Mouse (Mus musculus) limb, embryonic 15.5 days (tissue): Measurements from ENCODE around the gene Kank2. TPM values are rescaled to one million over a fixed set of nuclear protein-coding genes. Genes with fewer than 3 reads are reported as not detected.

ENCODE experiments used
- ATAC-seq: fragments of 200-750 bp; cut with Nextera tagmentation; 2 replicates; pipeline ENCODE4 v1.8.0; 2017; ENCODE audit warnings: low read depth, moderate TSS enrichment; ENCODE audit not compliant: insufficient number of reproducible peaks, low FRiP score, low TSS enrichment
- H3K27ac ChIP-seq: fragments of 300-500 bp; sonication (generic); 2 replicates; pipeline ENCODE4 v1.5.1; 2015; ENCODE audit warnings: moderate library complexity, mild to moderate bottlenecking, inconsistent platforms
- H3K27me3 ChIP-seq: fragments of 300-500 bp; sonication (generic); 2 replicates; pipeline ENCODE4 v1.6.1; 2015; ENCODE audit warnings: inconsistent platforms
- H3K36me3 ChIP-seq: fragments of 300-500 bp; sonication (generic); 2 replicates; pipeline ENCODE4 v1.6.1; 2015; ENCODE audit warnings: inconsistent platforms
- H3K4me1 ChIP-seq: fragments of 300-500 bp; sonication (generic); 2 replicates; pipeline ENCODE4 v1.6.1; 2015; ENCODE audit warnings: inconsistent platforms
- H3K4me2 ChIP-seq: fragments of 300-500 bp; sonication (generic); 2 replicates; pipeline ENCODE4 v1.6.1; 2015; ENCODE audit warnings: mild to moderate bottlenecking, inconsistent platforms
- H3K4me3 ChIP-seq: fragments of 300-500 bp; sonication (generic); 2 replicates; pipeline ENCODE4 v1.5.1; 2015; ENCODE audit warnings: mild to moderate bottlenecking, inconsistent platforms
- H3K9ac ChIP-seq: fragments of 300-500 bp; sonication (generic); 2 replicates; pipeline ENCODE4 v1.6.1; 2015; ENCODE audit warnings: inconsistent platforms
- H3K9me3 ChIP-seq: fragments of 300-500 bp; sonication (generic); 2 replicates; pipeline ENCODE4 v1.6.1; 2016; ENCODE audit warnings: inconsistent platforms
- WGBS: fragments of 180-500 bp; shearing (Covaris S2); methylation state at CpG from one replicate; pipeline ENCODE4 v1.1.7; 2015; 5-methylcytosine and 5-hydroxymethylcytosine counted together
- polyA plus RNA-seq: library from polyadenylated mRNA; unstranded; fragments of >200 nt; fragmentation: Nextera tagmentation; extraction: Ambion mirVana; gene quantifications from 2 replicates; pipeline ENCODE4 v1.2.1, GENCODE M21; 2015

The Kank2 gene
- polyA plus RNA-seq, 1 experiment from 2014 or later, result 22.7 TPM

DNA sequence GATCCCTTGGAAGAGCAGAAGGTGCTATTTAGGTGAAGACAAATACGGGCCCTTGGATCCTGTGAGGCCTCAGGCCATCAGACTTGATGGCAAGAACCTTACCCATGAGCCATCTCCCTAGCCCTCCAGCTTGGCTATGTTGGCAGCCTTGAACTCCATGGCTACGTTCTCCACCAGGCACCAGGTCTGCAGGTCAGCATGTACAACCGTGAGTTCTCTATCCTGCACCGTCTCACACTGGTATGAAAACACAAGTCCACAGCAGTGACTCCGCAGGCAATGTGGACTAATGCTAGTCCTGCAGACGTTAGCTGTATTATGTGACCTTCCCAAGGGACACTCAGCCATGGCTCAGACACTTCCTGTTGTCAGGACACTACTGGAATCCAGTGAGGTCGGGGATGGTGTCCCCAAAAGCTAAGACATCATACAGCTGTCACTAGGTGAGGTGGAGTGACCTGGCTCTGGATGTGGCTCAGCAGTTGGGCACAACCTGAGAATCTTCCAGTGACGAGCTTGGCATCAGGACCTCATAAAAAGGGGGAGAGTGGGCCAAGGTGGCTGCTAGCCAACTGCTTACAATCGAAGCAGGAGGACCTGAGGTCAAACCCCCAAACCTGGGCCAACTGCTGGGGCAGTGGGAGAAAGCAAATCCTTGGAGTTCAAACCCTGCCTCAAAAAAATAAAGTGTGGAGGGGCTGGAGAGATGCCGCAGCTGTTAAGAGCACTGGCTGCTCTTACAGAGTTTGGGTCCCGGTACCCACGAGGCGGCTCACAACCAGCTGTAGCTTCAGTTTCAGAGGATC lies 43.8 kb downstream of the Kank2 start:
- ATAC-seq, result no peak
- peaks cover 24% of the 10 kb centered on the region for H3K36me3 ChIP-seq
- WGBS, result 68% methylated on average over 13 of the region's 13 CpGs

DNA sequence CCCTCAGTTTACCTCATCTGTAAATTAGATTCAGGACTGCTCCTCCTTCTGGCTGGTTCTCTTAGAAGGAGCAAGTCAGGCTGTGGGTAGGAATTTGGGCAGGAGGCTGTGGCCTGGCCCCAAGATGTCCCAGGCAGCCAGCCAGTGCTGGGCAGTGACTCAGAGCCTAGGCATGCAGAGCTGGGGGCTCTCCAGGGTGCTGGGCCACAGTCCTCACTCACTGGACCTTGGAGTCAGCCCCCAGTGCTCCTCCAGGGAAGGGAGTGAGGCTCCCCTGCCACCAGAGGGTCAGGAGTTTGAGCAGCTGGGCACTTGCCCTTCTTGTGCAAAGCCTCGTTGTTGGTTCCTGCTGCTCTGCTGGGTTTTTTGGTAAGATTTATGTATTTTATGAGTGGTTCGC lies 44.5 kb downstream of the Kank2 start:
- Histone ChIP-seq H3K27ac (peak overlapping the region; percentile 61; the same call in 1 of the 2 replicates), H3K4me3 (no peak overlapping the region), H3K9me3 (no peaks in the 10 kb centered on the region), H3K4me1 (peaks cover 40% of the 10 kb centered on the region), H3K9ac (no peak overlapping the region), H3K36me3 (peaks cover 31% of the 10 kb centered on the region), H3K4me2 (no peak overlapping the region), H3K27me3 (no peaks in the 10 kb centered on the region)
- 53% methylated on average over 2 of the region's 2 CpGs for whole genome bisulfite sequencing
- ATAC-seq, result no peak

More for the DNA sequence above, 43.8 kb downstream of the Kank2 start:
- Histone ChIP-seq H3K9me3 (no peaks in the 10 kb centered on the region), H3K4me2 (no peak overlapping the region), H3K4me1 (peaks cover 47% of the 10 kb centered on the region), H3K27ac (peak overlapping the region; percentile 61), H3K27me3 (no peaks in the 10 kb centered on the region), H3K9ac (no peak overlapping the region), H3K4me3 (no peak overlapping the region)

DNA sequence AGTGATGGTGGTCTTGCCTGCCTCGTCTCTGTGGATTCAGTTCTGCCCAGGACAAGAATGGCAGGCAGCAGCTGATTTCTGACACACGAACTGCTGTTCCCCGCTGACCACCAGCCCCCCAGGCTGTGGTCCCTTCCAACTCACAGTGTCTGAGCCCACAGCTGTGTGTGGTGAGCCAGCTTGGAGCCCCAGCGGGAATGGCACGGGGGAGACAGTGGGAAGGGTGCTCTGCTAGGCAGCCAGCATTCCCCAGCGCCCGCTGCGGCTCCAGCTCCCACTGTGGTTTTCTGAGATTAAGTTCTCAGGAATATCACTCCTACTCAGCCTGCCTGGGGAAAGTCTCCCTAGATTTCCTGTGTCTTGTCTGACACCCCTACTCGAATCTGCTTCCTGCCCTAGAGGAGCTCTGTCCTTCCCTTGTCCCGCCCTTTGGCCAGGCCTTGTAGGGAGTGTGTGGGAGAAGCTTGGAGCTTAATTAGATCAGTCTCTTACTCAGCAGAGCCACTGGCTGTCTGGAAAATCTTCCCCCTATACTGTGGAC lies 46.2 kb downstream of the Kank2 start:
- Histone ChIP-seq H3K9ac (no peak overlapping the region), H3K4me3 (no peak overlapping the region), H3K27me3 (no peaks in the 10 kb centered on the region), H3K27ac (peak overlapping the region; percentile 52), H3K4me1 (peaks cover 36% of the 10 kb centered on the region), H3K36me3 (peaks cover 45% of the 10 kb centered on the region), H3K4me2 (no peak overlapping the region), H3K9me3 (no peaks in the 10 kb centered on the region)
- ATAC-seq, result no peak
- WGBS, result 45% methylated on average over 10 of the region's 10 CpGs

DNA sequence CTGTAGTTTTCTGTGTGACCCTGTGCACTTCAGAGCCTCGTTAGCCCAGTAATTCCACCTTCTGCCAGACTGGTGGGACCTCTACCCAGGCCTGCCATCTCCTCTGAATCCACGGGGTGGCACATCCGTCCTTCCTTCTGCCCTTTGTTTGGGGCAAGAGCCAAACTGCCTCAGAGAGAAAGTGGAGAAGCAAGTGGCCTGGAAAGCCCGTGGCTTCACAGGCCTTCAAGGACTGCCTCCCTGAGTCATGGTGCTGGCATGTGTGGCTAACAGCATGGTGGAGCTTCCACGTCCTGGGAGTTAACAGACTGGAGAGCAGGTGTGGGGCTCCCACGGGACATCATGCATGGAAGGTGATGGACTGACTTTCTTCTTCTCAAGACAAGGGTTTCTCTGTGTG lies 47.2 kb downstream of the Kank2 start:
- ATAC-seq, result no peak
- no peak overlapping the region for H3K4me2 ChIP-seq
- no peak overlapping the region for H3K27ac ChIP-seq
- peaks cover 36% of the 10 kb centered on the region for H3K4me1 ChIP-seq
- H3K27me3 ChIP-seq, result no peaks in the 10 kb centered on the region
- H3K4me3 ChIP-seq, result no peak overlapping the region
- no peaks in the 10 kb centered on the region for H3K9me3 ChIP-seq
- 67% methylated on average over 6 of the region's 6 CpGs for WGBS
- no peak overlapping the region for H3K9ac ChIP-seq
- peaks cover 46% of the 10 kb centered on the region for H3K36me3 ChIP-seq

DNA sequence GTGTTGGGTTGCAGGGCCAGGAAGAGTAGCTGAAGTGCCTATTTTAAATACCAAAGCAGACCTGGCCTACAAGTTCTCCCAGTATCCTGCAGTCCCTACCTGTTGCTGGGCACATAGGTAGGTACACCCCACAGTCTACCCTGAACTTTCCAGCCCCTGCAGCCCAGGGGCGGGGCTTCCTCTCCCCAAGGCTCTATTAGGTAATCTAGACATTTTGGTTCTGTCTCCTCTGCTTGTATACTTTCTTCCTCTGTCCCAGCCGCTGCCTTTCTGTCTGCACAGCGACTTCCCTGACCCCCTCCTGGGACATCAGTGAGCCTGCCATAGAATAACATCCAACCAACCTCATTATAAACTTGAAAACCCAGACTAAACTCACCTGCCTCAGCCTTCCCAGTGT lies 48.2 kb downstream of the Kank2 start:
- peak overlapping the region; percentile 51 for H3K27ac ChIP-seq
- H3K36me3 ChIP-seq, result peaks cover 49% of the 10 kb centered on the region
- 85% methylated on average over 3 of the region's 3 CpGs for WGBS
- no peak overlapping the region for H3K4me3 ChIP-seq
- H3K9ac ChIP-seq, result no peak overlapping the region
- H3K4me2 ChIP-seq, result no peak overlapping the region
- H3K4me1 ChIP-seq, result peaks cover 36% of the 10 kb centered on the region
- H3K9me3 ChIP-seq, result no peaks in the 10 kb centered on the region
- no peak for ATAC-seq
- H3K27me3 ChIP-seq, result no peaks in the 10 kb centered on the region

DNA sequence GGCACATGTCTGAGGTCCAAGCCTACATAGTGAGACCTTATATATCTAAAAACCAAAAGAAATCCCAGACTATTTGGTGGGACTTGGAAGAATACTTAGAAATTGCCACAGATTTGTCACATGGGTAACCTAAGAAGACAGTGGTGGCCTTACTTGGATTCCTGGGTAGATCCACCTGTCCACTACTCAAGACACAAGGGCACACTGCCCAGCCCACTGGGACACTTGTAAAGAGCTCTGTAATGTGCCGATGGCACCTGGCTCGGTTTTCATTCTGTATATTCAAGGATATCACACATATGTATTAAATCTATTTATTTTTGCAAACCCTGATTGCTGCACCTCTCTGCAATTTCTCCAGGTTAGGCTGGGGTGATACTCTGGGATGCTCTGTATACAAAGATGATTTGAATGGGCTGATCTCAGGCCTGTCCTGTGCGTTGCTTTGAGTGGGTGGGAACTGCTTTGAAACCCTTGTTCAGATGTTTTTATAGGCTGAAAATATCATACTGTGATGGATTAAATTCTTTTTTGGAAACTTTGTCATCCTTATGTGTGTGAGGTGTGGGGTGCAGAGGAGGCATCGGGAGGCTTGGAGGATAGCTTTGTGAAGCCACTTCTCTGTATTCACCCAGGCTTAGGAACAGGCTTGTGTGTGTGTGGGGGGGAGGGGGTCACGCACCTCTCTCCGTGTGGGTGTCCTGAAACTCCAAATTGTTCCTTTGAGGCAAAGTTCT lies 49.0 kb downstream of the Kank2 start:
- no peak for ATAC-seq

DNA sequence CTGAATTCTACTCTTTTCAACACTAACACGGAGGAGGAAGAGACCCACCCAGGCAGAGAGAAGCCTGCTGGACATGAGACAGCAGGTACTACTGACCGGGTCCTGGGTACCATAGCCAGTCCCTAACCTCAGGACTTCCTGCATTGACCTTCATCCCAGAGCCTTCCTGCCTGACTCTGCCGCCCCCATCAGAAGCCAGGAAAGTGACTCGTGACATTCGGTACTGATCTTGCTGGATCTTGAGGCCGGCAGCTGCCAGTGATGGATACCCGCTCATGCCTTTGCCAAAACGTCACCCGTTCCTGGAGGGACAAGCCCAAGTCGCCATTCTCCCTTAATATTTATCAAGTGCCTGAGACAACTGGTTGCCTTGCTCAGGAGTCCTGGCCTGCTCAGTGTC lies 50.1 kb downstream of the Kank2 start:
- Histone ChIP-seq H3K27me3 (no peaks in the 10 kb centered on the region), H3K36me3 (peaks cover 67% of the 10 kb centered on the region), H3K27ac (no peak overlapping the region), H3K4me2 (no peak overlapping the region), H3K4me3 (no peak overlapping the region), H3K4me1 (peaks cover 21% of the 10 kb centered on the region), H3K9ac (no peak overlapping the region), H3K9me3 (no peaks in the 10 kb centered on the region)
- ATAC-seq, result no peak
- 84% methylated on average over 10 of the region's 10 CpGs for WGBS

More for the DNA sequence above, 49.0 kb downstream of the Kank2 start:
- no peak overlapping the region for H3K4me3 ChIP-seq
- H3K4me2 ChIP-seq, result no peak overlapping the region
- WGBS, result 83% methylated on average over 6 of the region's 6 CpGs
- no peak overlapping the region for H3K9ac ChIP-seq
- H3K4me1 ChIP-seq, result peaks cover 30% of the 10 kb centered on the region
- H3K9me3 ChIP-seq, result no peaks in the 10 kb centered on the region
- H3K27ac ChIP-seq, result 0 out of 2 replicates have a peak overlapping the region, but pooled peaks have one; percentile 51
- no peaks in the 10 kb centered on the region for H3K27me3 ChIP-seq
- H3K36me3 ChIP-seq, result peaks cover 57% of the 10 kb centered on the region

DNA sequence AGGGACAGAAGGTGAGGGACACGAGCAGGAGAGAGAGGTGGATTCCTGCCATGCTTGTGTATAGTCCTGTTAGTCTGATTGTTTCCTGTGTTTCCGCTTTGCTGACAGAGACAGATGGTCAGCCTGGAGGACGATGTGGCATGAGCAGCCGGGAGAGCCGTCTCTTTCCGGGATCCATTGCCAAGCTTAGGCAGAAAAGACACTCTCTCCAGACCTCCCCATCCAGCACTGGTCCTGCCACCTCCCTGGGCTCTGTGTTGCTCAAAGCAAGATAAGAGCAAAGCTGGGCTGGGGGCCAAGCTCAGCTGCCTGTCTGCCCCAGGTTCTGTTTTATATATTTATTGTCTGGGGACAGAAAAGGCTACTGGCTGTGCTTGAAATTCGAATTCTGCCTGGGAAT lies 50.5 kb downstream of the Kank2 start:
- no peak overlapping the region for H3K27ac ChIP-seq
- ATAC-seq, result no peak

DNA sequence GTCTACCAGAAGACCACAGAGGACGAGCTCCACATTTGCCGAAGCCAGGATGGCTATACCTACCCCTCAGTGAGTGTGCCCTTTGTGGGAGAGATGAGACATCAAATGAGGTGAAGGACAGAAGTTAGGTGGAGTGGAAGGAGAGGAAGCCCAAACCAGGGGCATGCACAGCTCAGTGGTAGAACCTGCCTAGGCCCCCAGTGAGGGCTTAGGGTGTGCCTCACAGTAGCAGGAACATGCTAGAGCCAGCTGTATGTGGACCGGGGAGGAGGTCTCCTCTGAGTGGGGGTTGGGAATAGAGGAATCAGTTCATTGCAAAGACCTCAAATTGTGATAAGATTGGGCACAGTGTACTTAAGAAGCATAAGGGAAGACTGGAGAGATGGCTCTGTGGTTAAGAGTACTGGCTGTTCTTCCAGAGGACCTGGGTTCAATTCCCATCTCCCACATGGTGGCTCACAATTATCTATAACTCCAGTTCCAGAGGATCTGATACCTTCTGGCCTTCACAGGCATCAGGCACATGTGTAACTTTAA lies 51.2 kb downstream of the Kank2 start:
- Histone ChIP-seq H3K27me3 (no peaks in the 10 kb centered on the region), H3K4me3 (no peak overlapping the region), H3K9ac (no peak overlapping the region), H3K36me3 (peaks cover 74% of the 10 kb centered on the region), H3K9me3 (no peaks in the 10 kb centered on the region), H3K4me2 (no peak overlapping the region), H3K27ac (no peak overlapping the region), H3K4me1 (peaks cover 14% of the 10 kb centered on the region)
- ATAC-seq, result no peak
- 80% methylated on average over 3 of the region's 3 CpGs for WGBS

More for the DNA sequence above, 50.5 kb downstream of the Kank2 start:
- H3K4me2 ChIP-seq, result no peak overlapping the region
- H3K4me3 ChIP-seq, result no peak overlapping the region
- H3K36me3 ChIP-seq, result peaks cover 67% of the 10 kb centered on the region
- 60% methylated on average over 7 of the region's 7 CpGs for WGBS
- peaks cover 20% of the 10 kb centered on the region for H3K4me1 ChIP-seq
- no peak overlapping the region for H3K9ac ChIP-seq
- no peaks in the 10 kb centered on the region for H3K9me3 ChIP-seq
- no peaks in the 10 kb centered on the region for H3K27me3 ChIP-seq

DNA sequence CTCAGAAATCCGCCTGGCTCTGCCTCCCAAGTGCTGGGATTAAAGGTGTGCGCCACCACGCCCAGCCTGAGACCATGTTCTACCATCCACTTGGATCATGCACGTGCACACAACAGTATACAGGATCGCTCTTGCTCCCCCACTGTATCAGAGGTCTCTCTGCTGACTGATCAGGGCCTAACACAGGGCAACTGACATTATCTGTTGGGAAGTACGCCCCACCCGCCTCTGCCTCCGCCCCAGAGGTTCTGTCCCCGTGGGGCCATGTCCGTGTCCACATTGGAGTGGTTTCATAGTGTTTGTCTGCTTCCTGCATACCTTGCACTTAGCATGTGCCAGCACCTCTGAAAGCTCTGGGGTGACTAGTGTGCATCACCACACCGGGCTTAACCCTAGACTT lies 57.0 kb downstream of the Kank2 start:
- H3K4me2 ChIP-seq, result no peak overlapping the region
- H3K9me3 ChIP-seq, result no peaks in the 10 kb centered on the region
- no peak overlapping the region for H3K4me3 ChIP-seq
- 96% methylated on average over 11 of the region's 11 CpGs for WGBS
- H3K36me3 ChIP-seq, result peaks cover 92% of the 10 kb centered on the region
- no peaks in the 10 kb centered on the region for H3K4me1 ChIP-seq
- H3K9ac ChIP-seq, result no peak overlapping the region
- H3K27ac ChIP-seq, result no peak overlapping the region
- H3K27me3 ChIP-seq, result no peaks in the 10 kb centered on the region
- ATAC-seq, result no peak

DNA sequence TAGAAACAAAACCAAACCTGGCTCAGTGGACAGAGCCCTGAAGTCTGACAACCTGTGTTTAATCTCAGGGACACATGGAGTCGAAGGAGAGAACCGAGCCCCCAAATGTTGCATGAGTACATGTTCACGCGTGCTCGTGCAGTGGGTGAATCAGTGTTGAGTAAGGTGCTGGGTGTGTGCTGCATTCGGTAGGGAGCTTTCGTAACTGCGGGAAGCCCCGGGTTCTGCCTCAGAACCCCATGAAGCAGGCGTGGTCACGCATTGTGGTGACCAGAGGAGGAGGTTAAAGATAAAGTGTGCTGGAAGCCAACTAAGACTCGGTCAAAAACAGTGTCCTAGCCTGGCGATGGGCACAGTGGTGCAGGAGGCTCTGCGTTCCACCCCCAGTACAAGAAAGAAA lies 58.1 kb downstream of the Kank2 start:
- peaks cover 92% of the 10 kb centered on the region for H3K36me3 ChIP-seq
- 86% methylated on average over 14 of the region's 14 CpGs for WGBS
- H3K27ac ChIP-seq, result no peak overlapping the region
- no peak overlapping the region for H3K4me2 ChIP-seq
- no peak overlapping the region for H3K9ac ChIP-seq
- no peaks in the 10 kb centered on the region for H3K4me1 ChIP-seq
- H3K9me3 ChIP-seq, result no peaks in the 10 kb centered on the region
- no peaks in the 10 kb centered on the region for H3K27me3 ChIP-seq
- ATAC-seq, result no peak
- H3K4me3 ChIP-seq, result no peak overlapping the region

DNA sequence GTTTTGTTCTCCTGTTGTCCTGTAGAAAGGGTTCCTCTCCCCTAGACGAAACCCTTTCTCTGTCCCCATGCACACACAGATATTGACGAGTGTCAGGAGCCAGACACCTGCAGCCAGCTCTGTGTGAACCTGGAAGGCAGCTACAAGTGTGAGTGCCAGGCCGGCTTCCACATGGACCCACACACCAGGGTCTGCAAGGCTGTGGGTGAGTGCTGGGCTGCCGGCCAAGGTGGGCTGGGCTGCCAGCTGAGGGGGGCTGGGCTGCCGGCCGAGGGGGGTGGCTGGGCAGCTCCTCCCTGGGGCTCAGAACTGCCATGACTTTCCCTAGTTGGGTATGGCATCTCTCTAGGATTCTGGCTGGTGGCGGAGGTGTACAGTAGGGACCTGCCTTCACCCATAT lies 59.8 kb downstream of the Kank2 start:
- Histone ChIP-seq H3K4me2 (no peak overlapping the region), H3K4me3 (no peak overlapping the region), H3K27me3 (no peaks in the 10 kb centered on the region), H3K36me3 (peaks cover 92% of the 10 kb centered on the region), H3K27ac (no peak overlapping the region), H3K9me3 (no peaks in the 10 kb centered on the region), H3K9ac (no peak overlapping the region), H3K4me1 (no peaks in the 10 kb centered on the region)
- no peak for ATAC-seq
- 87% methylated on average over 7 of the region's 7 CpGs for WGBS
